Mouse (Mus musculus): ENCODE measurements around the gene Cant1. TPM values are rescaled to one million over a fixed set of nuclear protein-coding genes. Genes with fewer than 3 reads are reported as not detected.

Gene Cant1
- polyA plus RNA-seq, 1 experiment from 2014 or later: 7.8 TPM

DNA sequence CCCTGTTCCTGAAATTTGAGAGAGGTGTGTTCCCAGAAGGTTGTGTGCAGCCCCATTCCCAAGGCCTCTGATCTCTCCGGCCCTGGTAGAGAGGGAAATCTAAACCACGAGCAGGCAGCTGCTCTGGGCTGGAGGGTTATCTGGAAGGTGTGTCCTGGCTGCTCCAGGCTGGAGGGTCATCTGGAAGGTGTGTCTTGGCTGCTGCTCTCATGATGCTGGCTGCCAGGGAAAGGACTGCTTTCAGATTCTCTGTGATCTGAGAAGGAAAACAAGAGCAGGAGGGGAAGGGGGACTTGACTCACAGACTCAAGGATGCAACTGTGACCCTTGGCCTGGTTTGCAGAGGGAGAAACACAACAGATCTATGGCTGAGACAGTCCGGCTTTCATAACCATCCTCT is 52.8 kb downstream of the Cant1 start:
- Histone ChIP-seq H3K4me1 (ENCODE audit: insufficient read depth) (0 out of 2 replicates have a peak, but pooled peaks cover 2% of the 10 kb centered on the region), H3K27me3 (ENCODE audit: insufficient read depth, low read length) (0 out of 2 replicates have a peak, but pooled peaks cover 2% of the 10 kb centered on the region), H3K9me3 (ENCODE audit: low read length) (no peaks in the 10 kb centered on the region), H3K4me3 (ENCODE audit: low read depth, low read length) (no peak overlapping the region), H3K4me2 (ENCODE audit: low read depth, low read length) (no peak overlapping the region), H3K9ac (replicated peaks) (no peak overlapping the region), H3K27ac (ENCODE audit: low read depth) (no peak overlapping the region), H3K36me3 (replicated peaks; ENCODE audit: insufficient read depth, low read length) (no peaks in the 10 kb centered on the region)
- DNase-seq (no peak), ATAC-seq (no peak)
- TF ChIP-seq CTCF (IDR thresholded peaks at IDR 0.05; ENCODE audit: low read depth): no peak
- TF ChIP-seq EP300 (IDR thresholded peaks at IDR 0.05; ENCODE audit: low read depth): no peak
- 71% methylated on average over 3 of the region's 3 CpGs for WGBS (ENCODE audit: insufficient replicate concordance)

GRCm38 (mm10) chr11:118365171-118365570 is 53.7 kb downstream of the Cant1 start:
- DNase-seq: no peak
- Histone ChIP-seq H3K4me1 (ENCODE audit: insufficient read depth) (peaks cover 6% of the 10 kb centered on the region; the same call in 1 of the 2 replicates), H3K27ac (ENCODE audit: low read depth) (no peak overlapping the region)

GRCm38 (mm10) chr11:118364021-118364420 is 54.9 kb downstream of the Cant1 start:
- 75% methylated on average over 4 of the region's 4 CpGs for WGBS (ENCODE audit: insufficient replicate concordance)
- no peak for ATAC-seq

More at GRCm38 (mm10) chr11:118365171-118365570, 53.7 kb downstream of the Cant1 start:
- no peak for TF ChIP-seq EP300 (IDR thresholded peaks at IDR 0.05; ENCODE audit: low read depth)
- no peak for TF ChIP-seq CTCF (IDR thresholded peaks at IDR 0.05; ENCODE audit: low read depth)
- H3K4me3 ChIP-seq (ENCODE audit: low read depth, low read length): no peak overlapping the region
- H3K27me3 ChIP-seq (ENCODE audit: insufficient read depth, low read length): 0 out of 2 replicates have a peak, but pooled peaks cover 2% of the 10 kb centered on the region
- 80% methylated on average over 7 of the region's 7 CpGs for WGBS (ENCODE audit: insufficient replicate concordance)
- H3K36me3 ChIP-seq (replicated peaks; ENCODE audit: insufficient read depth, low read length): no peaks in the 10 kb centered on the region
- no peak for ATAC-seq
- H3K9ac ChIP-seq (replicated peaks): no peak overlapping the region
- H3K4me2 ChIP-seq (ENCODE audit: low read depth, low read length): no peak overlapping the region
- H3K9me3 ChIP-seq (ENCODE audit: low read length): no peaks in the 10 kb centered on the region

GRCm38 (mm10) chr11:118362971-118363518 is 55.8 kb downstream of the Cant1 start:
- Histone ChIP-seq H3K9ac (replicated peaks) (no peak overlapping the region; the same call in 1 of the 2 replicates), H3K9me3 (ENCODE audit: low read length) (no peaks in the 10 kb centered on the region), H3K4me2 (ENCODE audit: low read depth, low read length) (peak overlapping the region; percentile 40), H3K4me1 (ENCODE audit: insufficient read depth) (peaks cover 6% of the 10 kb centered on the region; the same call in 1 of the 2 replicates), H3K4me3 (ENCODE audit: low read depth, low read length) (no peak overlapping the region), H3K27ac (ENCODE audit: low read depth) (0 out of 2 replicates have a peak overlapping the region, but pooled peaks have one; percentile 8), H3K27me3 (ENCODE audit: insufficient read depth, low read length) (0 out of 2 replicates have a peak, but pooled peaks cover 2% of the 10 kb centered on the region), H3K36me3 (replicated peaks; ENCODE audit: insufficient read depth, low read length) (no peaks in the 10 kb centered on the region)
- ATAC-seq (peak; percentile 49; the same call in 1 of the 2 replicates), DNase-seq (peak; percentile 24)
- 6% methylated on average over 8 of the region's 8 CpGs for WGBS (ENCODE audit: insufficient replicate concordance)
- TF ChIP-seq EP300 (IDR thresholded peaks at IDR 0.05; ENCODE audit: low read depth): no peak
- no peak for TF ChIP-seq CTCF (IDR thresholded peaks at IDR 0.05; ENCODE audit: low read depth)

More at GRCm38 (mm10) chr11:118364021-118364420, 54.9 kb downstream of the Cant1 start:
- no peaks in the 10 kb centered on the region for H3K36me3 ChIP-seq (replicated peaks; ENCODE audit: insufficient read depth, low read length)
- no peak for TF ChIP-seq EP300 (IDR thresholded peaks at IDR 0.05; ENCODE audit: low read depth)
- TF ChIP-seq CTCF (IDR thresholded peaks at IDR 0.05; ENCODE audit: low read depth): no peak
- no peak overlapping the region for H3K9ac ChIP-seq (replicated peaks)
- peaks cover 6% of the 10 kb centered on the region; the same call in 1 of the 2 replicates for H3K4me1 ChIP-seq (ENCODE audit: insufficient read depth)
- H3K27ac ChIP-seq (ENCODE audit: low read depth): no peak overlapping the region
- no peak overlapping the region for H3K4me2 ChIP-seq (ENCODE audit: low read depth, low read length)
- DNase-seq: no peak
- H3K27me3 ChIP-seq (ENCODE audit: insufficient read depth, low read length): 0 out of 2 replicates have a peak, but pooled peaks cover 2% of the 10 kb centered on the region
- H3K4me3 ChIP-seq (ENCODE audit: low read depth, low read length): no peak overlapping the region
- H3K9me3 ChIP-seq (ENCODE audit: low read length): no peaks in the 10 kb centered on the region

GRCm38 (mm10) chr11:118362501-118362900 is 56.4 kb downstream of the Cant1 start:
- H3K4me3 ChIP-seq (ENCODE audit: low read depth, low read length): no peak overlapping the region
- 0 out of 2 replicates have a peak, but pooled peaks cover 2% of the 10 kb centered on the region for H3K27me3 ChIP-seq (ENCODE audit: insufficient read depth, low read length)
- no peak overlapping the region for H3K27ac ChIP-seq (ENCODE audit: low read depth)
- TF ChIP-seq CTCF (IDR thresholded peaks at IDR 0.05; ENCODE audit: low read depth) (no peak), EP300 (IDR thresholded peaks at IDR 0.05; ENCODE audit: low read depth) (no peak)
- no peaks in the 10 kb centered on the region for H3K9me3 ChIP-seq (ENCODE audit: low read length)
- WGBS (ENCODE audit: insufficient replicate concordance): 67% methylated on average over 1 of the region's 1 CpGs
- ATAC-seq (0 out of 2 replicates have a peak, but pooled peaks have one; percentile 15), DNase-seq (no peak)
- H3K9ac ChIP-seq (replicated peaks): no peak overlapping the region
- no peaks in the 10 kb centered on the region for H3K36me3 ChIP-seq (replicated peaks; ENCODE audit: insufficient read depth, low read length)
- H3K4me2 ChIP-seq (ENCODE audit: low read depth, low read length): no peak overlapping the region
- H3K4me1 ChIP-seq (ENCODE audit: insufficient read depth): peaks cover 6% of the 10 kb centered on the region; the same call in 1 of the 2 replicates

DNA sequence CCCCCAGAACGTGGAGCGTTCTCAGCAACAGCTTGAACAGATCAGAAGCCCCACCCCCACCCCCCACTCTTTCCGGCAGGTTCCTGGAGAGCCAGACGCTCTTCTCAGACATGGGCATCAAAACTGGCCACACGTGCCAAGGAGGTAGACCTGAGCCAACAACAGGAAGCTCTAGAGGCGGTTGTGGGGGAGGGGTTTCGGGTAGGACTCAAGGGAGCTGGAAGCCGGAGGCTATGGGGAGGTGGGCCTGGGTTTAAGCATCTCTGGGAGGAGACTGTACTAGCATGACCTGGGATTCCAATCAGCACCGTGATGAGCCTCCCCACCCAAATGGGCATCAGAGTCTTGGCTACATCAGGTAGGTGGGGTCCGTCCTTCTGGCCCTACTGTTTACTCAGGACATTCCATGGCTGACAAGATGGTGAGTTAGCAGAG is 58.0 kb downstream of the Cant1 start:
- WGBS (ENCODE audit: insufficient replicate concordance): 47% methylated on average over 10 of the region's 10 CpGs
- H3K9me3 ChIP-seq (ENCODE audit: low read length): no peaks in the 10 kb centered on the region
- ATAC-seq: no peak
- H3K4me3 ChIP-seq (ENCODE audit: low read depth, low read length): no peak overlapping the region
- peaks cover 4% of the 10 kb centered on the region for H3K27me3 ChIP-seq (ENCODE audit: insufficient read depth, low read length)
- TF ChIP-seq CTCF (IDR thresholded peaks at IDR 0.05; ENCODE audit: low read depth): no peak
- TF ChIP-seq EP300 (IDR thresholded peaks at IDR 0.05; ENCODE audit: low read depth): no peak
- no peaks in the 10 kb centered on the region for H3K36me3 ChIP-seq (replicated peaks; ENCODE audit: insufficient read depth, low read length)
- peaks cover 6% of the 10 kb centered on the region; the same call in 1 of the 2 replicates for H3K4me1 ChIP-seq (ENCODE audit: insufficient read depth)
- no peak overlapping the region for H3K4me2 ChIP-seq (ENCODE audit: low read depth, low read length)
- DNase-seq: no peak
- H3K27ac ChIP-seq (ENCODE audit: low read depth): no peak overlapping the region
- no peak overlapping the region for H3K9ac ChIP-seq (replicated peaks)
